Mouse (Mus musculus) adrenal gland, adult (tissue): ENCODE measurements around the gene Tmem200a.
"Not testable (repeated sequence)": the region's sequence is repeated elsewhere in the genome, so short reads cannot be mapped to it uniquely, and the experiment has no call there.

Experiments used
- DNase-seq, 2 experiments: peaks; one replicate each; pipeline ENCODE4 v3.0.0; 2022 to 2023; ENCODE audit warnings: low spot score in 1 of 2; ENCODE audit not compliant: inconsistent age in 2 of 2

Tmem200a gene

DNA sequence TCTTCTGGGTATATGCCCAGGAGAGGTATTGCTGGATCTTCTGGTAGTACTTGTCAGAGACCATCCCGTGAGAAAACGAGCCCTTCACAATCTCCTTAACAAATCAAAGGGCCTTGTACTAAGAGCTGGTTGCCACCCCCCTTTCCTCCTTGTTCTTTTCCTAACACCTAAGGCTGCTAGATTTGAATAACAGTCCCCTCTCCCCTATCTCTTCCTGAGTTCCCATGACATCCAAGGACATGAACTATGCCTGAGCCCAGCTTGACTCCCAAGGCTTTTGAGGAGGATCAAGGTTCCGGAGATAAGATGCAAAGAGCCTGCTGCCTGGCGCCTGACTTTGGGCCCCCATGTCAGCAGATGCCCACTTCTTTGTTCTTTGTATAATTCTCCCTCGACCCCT is 184.7 kb downstream of the Tmem200a start:
- not testable (repeated sequence) for DNase-seq

DNA sequence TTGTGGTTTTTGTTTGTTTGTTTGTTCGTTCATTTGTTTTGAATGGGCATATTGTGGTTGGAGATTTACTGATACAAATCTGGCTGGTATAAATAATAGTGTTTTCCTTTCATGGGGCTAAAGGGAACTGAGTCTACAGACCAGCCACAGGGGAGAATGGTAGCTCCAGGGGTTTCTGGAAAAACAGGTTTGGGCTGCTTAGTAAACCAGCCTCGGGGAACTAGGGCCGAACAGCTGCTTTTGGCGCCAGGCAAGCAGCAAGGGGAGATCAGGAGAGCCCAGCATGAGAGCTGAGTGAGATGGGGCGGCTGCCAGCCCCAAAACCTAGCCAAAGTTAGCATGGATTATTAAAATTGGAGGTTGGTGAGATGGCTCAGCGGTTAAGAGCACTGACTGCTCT is 191.6 kb downstream of the Tmem200a start:
- DNase-seq, result no peak

GRCm38 (mm10) chr10:25884512-25884911 is 194.3 kb downstream of the Tmem200a start:
- no peak for DNase-seq

DNA sequence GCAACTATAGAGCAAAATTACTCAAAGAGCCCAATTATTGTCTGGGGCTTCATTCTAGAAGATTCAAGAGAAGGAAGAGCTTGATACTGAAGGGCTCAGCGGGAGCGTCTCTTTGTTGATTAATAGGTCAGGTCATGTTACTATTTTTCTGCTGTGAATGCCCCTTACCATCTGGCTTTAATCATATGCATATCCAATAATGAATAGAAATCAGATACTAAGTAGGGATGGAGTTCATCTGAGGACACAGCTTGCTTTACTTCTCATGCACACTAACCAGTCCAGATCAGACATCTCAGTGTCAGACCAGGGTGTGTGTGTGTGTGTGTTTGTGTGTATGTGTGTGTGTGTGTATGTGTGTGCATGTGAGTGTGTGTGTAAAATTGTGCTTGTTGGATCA is 201.1 kb downstream of the Tmem200a start:
- no peak for DNase-seq

GRCm38 (mm10) chr10:25876809-25877208 is 202.0 kb downstream of the Tmem200a start:
- DNase-seq, result no peak

DNA sequence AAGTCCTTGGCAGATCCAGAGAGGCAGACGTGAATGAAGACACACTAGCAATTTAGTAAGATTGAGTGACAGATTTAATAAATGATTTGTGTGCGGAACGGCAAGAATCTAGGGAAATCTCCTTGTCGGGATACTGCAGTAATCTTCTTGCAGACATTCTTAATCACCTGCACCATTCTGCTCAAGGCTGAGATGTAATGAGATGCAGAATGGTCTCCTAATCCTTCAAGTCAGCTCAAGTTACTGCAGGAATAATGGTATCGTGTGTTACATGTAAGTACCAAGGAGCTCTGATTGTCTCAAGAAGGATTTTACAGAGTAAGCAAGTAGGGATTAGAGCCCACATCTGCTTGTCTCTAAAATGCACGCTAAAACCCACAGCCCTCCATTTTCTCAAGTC is 210.1 kb downstream of the Tmem200a start:
- no peak for DNase-seq
